Mouse (Mus musculus): ENCODE results near the gene Igdcc3. TPM values are rescaled to one million over a fixed set of nuclear protein-coding genes. Genes with fewer than 3 reads are reported as not detected.
A peak's percentile ranks its signal among the peaks of the same experiment; 100 is the strongest.
"Not testable (repeated sequence)": the region's sequence is repeated elsewhere in the genome, so short reads cannot be mapped to it uniquely, and the experiment has no call there.

Gene Igdcc3
- polyA plus RNA-seq, 1 experiment from 2014 or later, result 1.1 TPM

DNA sequence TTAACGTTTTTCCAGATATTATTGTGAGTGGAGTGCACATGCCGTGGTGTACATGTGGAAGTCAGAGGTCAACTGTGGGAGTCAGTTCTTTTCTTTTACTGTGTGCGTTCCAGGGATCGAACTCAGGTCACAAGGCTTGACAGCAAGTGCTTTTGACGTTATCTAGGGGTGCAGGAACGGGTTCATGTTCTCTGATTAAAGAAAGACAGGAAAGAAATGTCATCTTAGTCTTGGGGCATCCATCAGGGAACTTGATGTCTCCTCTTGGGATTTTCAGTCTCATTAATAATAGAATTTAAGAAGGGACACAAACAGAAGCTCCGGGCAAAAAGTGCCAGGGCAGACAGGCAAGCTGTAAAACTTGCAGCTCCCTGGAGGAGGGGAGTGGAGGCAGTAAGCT is 58.7 kb downstream of the Igdcc3 start:
- Histone ChIP-seq H3K4me1 (ENCODE audit: control insufficient read depth, insufficient read depth, low read length) (peaks cover 3% of the 10 kb centered on the region; the same call in 1 of the 2 replicates), H3K9ac (ENCODE audit: low read depth, low read length) (no peak overlapping the region), H3K4me2 (ENCODE audit: low read depth, low read length) (no peak overlapping the region), H3K27ac (replicated peaks; ENCODE audit: low read depth, low read length) (peak overlapping the region; percentile 48), H3K36me3 (ENCODE audit: control insufficient read depth, insufficient read depth, low read length) (no peaks in the 10 kb centered on the region), H3K9me3 (ENCODE audit: control insufficient read depth, low read length) (no peaks in the 10 kb centered on the region), H3K4me3 (ENCODE audit: low read depth, low read length) (no peak overlapping the region), H3K27me3 (replicated peaks; ENCODE audit: control insufficient read depth, insufficient read depth, low read length) (no peaks in the 10 kb centered on the region)
- WGBS, result 55% methylated on average over 7 of the region's 7 CpGs
- no peak for ATAC-seq (ENCODE audit: low read depth)
- DNase-seq (ENCODE audit: low spot score), result no peak

DNA sequence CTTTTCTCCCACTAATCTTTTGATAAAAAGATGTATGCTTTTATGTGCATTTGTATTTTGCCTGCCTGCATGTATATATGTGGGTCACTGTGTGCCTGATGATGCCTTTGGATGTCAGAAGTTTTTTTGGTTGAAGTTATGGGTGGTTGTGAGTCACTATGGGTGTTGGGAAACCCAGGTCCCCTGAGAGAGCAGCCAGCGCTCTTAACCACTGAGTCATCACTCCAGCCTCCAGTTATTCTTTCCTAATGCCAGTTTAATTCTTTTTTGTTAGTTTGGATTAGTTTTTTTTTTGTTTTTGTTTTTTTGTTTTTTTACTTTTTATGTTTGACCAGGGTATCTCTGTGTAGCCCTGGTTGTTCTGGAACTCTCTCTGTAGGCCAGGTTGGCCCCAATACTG is 59.6 kb downstream of the Igdcc3 start:
- no peak for ATAC-seq (ENCODE audit: low read depth)

DNA sequence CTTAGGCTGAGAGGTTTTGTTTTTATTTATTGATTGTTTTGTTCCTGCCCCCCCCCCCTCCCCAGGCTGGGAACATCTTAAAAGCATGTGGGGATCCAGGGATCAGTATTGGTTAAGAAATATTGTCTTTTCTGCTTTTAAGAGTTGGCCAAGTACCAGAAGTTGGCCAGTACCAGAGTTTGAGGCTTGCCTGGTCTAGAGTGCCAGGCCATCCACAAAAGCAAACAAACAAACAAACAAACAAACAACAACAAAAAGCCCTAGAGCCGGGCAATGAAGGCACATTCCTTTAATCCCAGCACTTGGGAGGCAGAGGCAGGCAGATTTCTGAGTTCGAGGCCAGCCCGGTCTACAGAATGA is 60.0 kb downstream of the Igdcc3 start:
- no peak overlapping the region for H3K4me2 ChIP-seq (ENCODE audit: low read depth, low read length)
- no peaks in the 10 kb centered on the region for H3K27me3 ChIP-seq (replicated peaks; ENCODE audit: control insufficient read depth, insufficient read depth, low read length)
- no peak overlapping the region for H3K9ac ChIP-seq (ENCODE audit: low read depth, low read length)
- no peak for DNase-seq (ENCODE audit: low spot score)
- ATAC-seq (ENCODE audit: low read depth), result no peak
- WGBS, result 29% methylated on average over 3 of the region's 3 CpGs
- no peaks in the 10 kb centered on the region; the same call in 1 of the 2 replicates for H3K4me1 ChIP-seq (ENCODE audit: control insufficient read depth, insufficient read depth, low read length)
- no peaks in the 10 kb centered on the region for H3K36me3 ChIP-seq (ENCODE audit: control insufficient read depth, insufficient read depth, low read length)
- peak overlapping the region; percentile 82 for H3K27ac ChIP-seq (replicated peaks; ENCODE audit: low read depth, low read length)
- no peaks in the 10 kb centered on the region for H3K9me3 ChIP-seq (ENCODE audit: control insufficient read depth, low read length)
- H3K4me3 ChIP-seq (ENCODE audit: low read depth, low read length), result no peak overlapping the region

More for the DNA sequence above, 59.6 kb downstream of the Igdcc3 start:
- no peak overlapping the region for H3K4me2 ChIP-seq (ENCODE audit: low read depth, low read length)
- no peaks in the 10 kb centered on the region for H3K27me3 ChIP-seq (replicated peaks; ENCODE audit: control insufficient read depth, insufficient read depth, low read length)
- H3K36me3 ChIP-seq (ENCODE audit: control insufficient read depth, insufficient read depth, low read length), result no peaks in the 10 kb centered on the region
- H3K9me3 ChIP-seq (ENCODE audit: control insufficient read depth, low read length), result no peaks in the 10 kb centered on the region
- no peak overlapping the region for H3K9ac ChIP-seq (ENCODE audit: low read depth, low read length)
- no peak overlapping the region for H3K4me3 ChIP-seq (ENCODE audit: low read depth, low read length)
- H3K27ac ChIP-seq (replicated peaks; ENCODE audit: low read depth, low read length), result peak overlapping the region; percentile 82
- no peaks in the 10 kb centered on the region; the same call in 1 of the 2 replicates for H3K4me1 ChIP-seq (ENCODE audit: control insufficient read depth, insufficient read depth, low read length)
- DNase-seq (ENCODE audit: low spot score), result no peak
- 59% methylated on average over 1 of the region's 1 CpGs for WGBS

DNA sequence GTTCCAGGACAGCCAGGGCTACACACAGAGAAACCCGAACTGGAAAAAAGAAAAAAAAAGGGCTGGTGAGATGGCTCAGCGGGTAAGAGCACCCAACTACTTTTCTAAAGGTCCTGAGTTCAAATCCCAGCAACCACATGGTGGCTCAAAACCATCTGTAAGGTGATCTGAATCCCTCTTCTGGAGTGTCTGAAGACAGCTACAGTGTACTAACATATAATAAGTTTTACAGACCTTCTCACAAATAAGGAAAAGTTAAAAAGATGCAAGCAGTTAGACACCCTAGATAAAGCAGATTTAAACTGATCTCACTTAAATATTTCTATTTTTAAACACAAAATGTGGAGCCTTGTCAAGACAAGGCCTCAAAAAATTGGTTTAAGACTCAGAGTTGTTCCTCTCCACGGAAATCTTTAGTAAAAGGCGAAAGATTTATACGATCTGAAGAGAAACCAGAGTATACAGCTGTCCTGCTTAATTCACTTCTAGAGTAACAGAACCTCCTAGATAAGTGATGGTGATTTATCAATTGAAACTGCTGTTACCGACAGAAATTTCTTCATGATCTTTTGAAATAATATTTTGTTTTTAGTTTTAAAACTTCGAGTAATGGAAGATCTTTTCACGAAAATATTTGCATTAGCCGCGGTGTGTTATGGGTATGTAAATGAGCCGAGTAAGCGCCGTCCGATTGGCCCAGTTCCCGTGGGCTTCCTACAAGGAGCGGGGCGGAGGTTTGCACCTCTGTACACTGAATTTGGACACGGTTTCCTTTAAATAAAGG is 60.6 kb downstream of the Igdcc3 start:
- Histone ChIP-seq H3K4me3 (ENCODE audit: low read depth, low read length) (peak overlapping the region; percentile 43), H3K36me3 (ENCODE audit: control insufficient read depth, insufficient read depth, low read length) (no peaks in the 10 kb centered on the region), H3K9me3 (ENCODE audit: control insufficient read depth, low read length) (no peaks in the 10 kb centered on the region), H3K4me2 (ENCODE audit: low read depth, low read length) (peak overlapping the region; percentile 69), H3K9ac (ENCODE audit: low read depth, low read length) (peak overlapping the region; percentile 62), H3K4me1 (ENCODE audit: control insufficient read depth, insufficient read depth, low read length) (no peaks in the 10 kb centered on the region), H3K27me3 (replicated peaks; ENCODE audit: control insufficient read depth, insufficient read depth, low read length) (no peaks in the 10 kb centered on the region), H3K27ac (replicated peaks; ENCODE audit: low read depth, low read length) (peak overlapping the region; percentile 82)
- peak; percentile 96 for DNase-seq (ENCODE audit: low spot score)
- WGBS, result under 1% methylated on average over 18 of the region's 18 CpGs
- peak; percentile 91 for ATAC-seq (ENCODE audit: low read depth)

DNA sequence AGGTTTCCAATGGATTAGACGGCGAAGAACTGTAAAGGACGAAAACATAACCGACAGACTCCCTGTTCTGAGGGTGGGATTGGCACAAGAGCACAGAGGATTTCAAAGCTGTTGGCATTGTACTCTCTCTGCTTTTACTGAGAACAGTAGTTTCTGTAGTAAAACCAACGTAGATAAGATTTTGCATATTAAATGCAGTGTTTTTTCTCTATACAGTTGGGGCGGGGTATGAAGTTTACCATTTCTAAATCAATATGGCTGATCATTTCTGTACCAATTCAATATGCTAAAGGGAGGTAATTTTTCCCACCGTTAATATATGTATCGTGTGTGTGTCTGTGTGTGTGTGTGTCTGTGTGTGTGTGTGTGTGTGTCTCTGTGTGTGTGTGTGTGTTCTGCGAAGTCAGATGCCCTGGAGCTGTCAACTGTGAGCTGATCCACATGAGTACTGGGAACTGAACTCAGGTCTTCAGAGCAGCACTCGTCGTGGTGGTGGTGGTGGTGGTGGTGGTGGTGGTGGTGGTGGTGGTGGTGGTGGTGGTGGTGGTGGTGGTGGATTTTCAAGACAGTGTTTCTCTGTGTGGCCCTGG is 61.3 kb downstream of the Igdcc3 start:
- H3K27me3 ChIP-seq (replicated peaks; ENCODE audit: control insufficient read depth, insufficient read depth, low read length), result no peaks in the 10 kb centered on the region
- ATAC-seq (ENCODE audit: low read depth) (no peak), DNase-seq (ENCODE audit: low spot score) (no peak)
- peak overlapping the region; percentile 43 for H3K4me3 ChIP-seq (ENCODE audit: low read depth, low read length)
- H3K27ac ChIP-seq (replicated peaks; ENCODE audit: low read depth, low read length), result peak overlapping the region; percentile 82
- no peaks in the 10 kb centered on the region for H3K4me1 ChIP-seq (ENCODE audit: control insufficient read depth, insufficient read depth, low read length)
- no peaks in the 10 kb centered on the region for H3K36me3 ChIP-seq (ENCODE audit: control insufficient read depth, insufficient read depth, low read length)
- H3K9me3 ChIP-seq (ENCODE audit: control insufficient read depth, low read length), result no peaks in the 10 kb centered on the region
- H3K9ac ChIP-seq (ENCODE audit: low read depth, low read length), result peak overlapping the region; percentile 62
- peak overlapping the region; percentile 69 for H3K4me2 ChIP-seq (ENCODE audit: low read depth, low read length)
- WGBS, result 27% methylated on average over 11 of the region's 11 CpGs

DNA sequence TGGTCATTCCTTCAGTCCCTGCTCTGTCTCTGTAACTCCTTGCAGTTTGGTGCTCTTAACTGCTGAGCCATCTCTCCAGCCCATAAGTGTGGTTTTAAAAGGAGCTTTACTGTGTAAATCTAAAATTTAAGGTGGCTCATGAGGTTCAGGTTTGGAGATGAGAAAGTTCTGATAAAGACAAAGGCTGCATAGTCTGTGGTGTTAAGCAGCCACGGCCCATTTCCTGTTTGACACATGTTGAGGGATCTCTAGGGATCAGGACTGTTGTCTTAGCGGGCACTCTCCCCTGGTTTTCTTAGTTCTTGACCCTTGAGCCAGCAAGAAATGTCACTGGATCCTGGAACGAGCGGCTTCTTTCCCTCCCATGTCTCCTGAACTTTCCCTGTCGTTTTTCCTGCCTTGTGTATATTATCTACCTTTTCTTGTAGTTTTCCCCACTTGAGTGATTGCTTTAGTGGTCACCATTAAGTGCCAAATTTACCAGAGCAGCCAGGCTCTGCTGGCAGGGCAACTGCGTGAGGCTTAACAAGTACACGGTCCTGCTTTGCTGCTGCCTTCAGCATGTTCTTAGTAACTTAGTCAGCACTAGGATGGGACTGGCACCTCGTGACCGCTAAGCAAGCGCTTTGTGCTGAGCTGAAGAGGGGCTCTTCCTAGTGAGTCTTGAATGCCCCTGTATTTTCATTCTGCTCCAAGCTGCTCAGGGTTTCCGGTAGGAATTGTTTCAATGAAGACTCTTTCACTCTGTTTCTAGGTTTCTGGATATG is 64.2 kb downstream of the Igdcc3 start:
- H3K9me3 ChIP-seq (ENCODE audit: control insufficient read depth, low read length), result no peaks in the 10 kb centered on the region

DNA sequence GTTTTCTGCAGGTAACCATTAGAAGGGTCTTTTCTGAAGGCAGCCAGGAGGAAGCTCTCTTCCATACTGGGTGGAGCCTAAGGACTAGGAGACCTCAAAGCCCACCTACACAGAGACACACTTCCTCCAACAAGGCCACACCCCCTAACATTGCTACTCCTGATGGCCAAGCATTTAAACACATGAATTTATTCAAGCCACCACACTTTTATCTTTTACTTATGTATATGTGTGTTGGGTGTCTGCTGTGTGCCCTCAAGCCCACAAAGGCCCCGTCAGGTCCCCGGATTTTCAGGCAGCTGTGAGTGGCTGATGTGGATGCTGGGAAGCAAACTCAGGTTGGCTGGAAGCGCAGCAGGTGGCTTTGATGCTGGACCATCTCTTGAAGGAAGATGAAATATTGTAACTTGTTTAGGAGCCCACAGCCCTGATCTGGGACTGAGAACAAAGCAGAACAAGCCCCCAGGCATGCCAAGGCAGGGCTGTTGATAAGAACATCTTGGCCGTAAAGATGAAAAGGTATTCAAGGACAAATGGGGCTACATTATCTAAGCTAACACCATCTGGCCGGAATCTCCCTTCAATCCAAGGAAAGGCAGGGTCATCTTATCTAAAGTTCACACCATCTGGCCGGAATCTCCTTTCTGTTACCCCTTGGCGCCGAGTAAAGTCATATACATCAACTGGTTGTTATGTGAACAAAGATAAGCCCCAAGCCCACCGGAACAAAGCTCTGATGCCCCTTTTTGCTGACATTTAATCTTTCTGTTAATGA is 66.2 kb downstream of the Igdcc3 start:
- DNase-seq (ENCODE audit: low spot score); H3K4me1 ChIP-seq (ENCODE audit: control insufficient read depth, insufficient read depth, low read length); H3K36me3 ChIP-seq (ENCODE audit: control insufficient read depth, insufficient read depth, low read length); ATAC-seq (ENCODE audit: low read depth); H3K9ac ChIP-seq (ENCODE audit: low read depth, low read length); H3K27ac ChIP-seq (replicated peaks; ENCODE audit: low read depth, low read length); H3K4me2 ChIP-seq (ENCODE audit: low read depth, low read length); H3K4me3 ChIP-seq (ENCODE audit: low read depth, low read length); H3K9me3 ChIP-seq (ENCODE audit: control insufficient read depth, low read length); H3K27me3 ChIP-seq (replicated peaks; ENCODE audit: control insufficient read depth, insufficient read depth, low read length): not testable (repeated sequence)
- WGBS, result 87% methylated on average over 9 of the region's 9 CpGs

More for the DNA sequence above, 64.2 kb downstream of the Igdcc3 start:
- ATAC-seq (ENCODE audit: low read depth) (no peak), DNase-seq (ENCODE audit: low spot score) (no peak)
- no peaks in the 10 kb centered on the region for H3K4me1 ChIP-seq (ENCODE audit: control insufficient read depth, insufficient read depth, low read length)
- no peak overlapping the region for H3K9ac ChIP-seq (ENCODE audit: low read depth, low read length)
- no peak overlapping the region for H3K27ac ChIP-seq (replicated peaks; ENCODE audit: low read depth, low read length)
- WGBS, result 50% methylated on average over 11 of the region's 11 CpGs
- H3K27me3 ChIP-seq (replicated peaks; ENCODE audit: control insufficient read depth, insufficient read depth, low read length), result no peaks in the 10 kb centered on the region
- H3K4me3 ChIP-seq (ENCODE audit: low read depth, low read length), result no peak overlapping the region
- no peaks in the 10 kb centered on the region for H3K36me3 ChIP-seq (ENCODE audit: control insufficient read depth, insufficient read depth, low read length)
- no peak overlapping the region for H3K4me2 ChIP-seq (ENCODE audit: low read depth, low read length)

Measured in embryonic facial prominence, embryonic 14.5 days (tissue).